Mouse (Mus musculus) stomach, embryonic 14.5 days (tissue): Measurements from ENCODE around the gene Jade1. TPM values are rescaled to one million over a fixed set of nuclear protein-coding genes. Genes with fewer than 3 reads are reported as not detected.

Experiments used
- ATAC-seq: fragments of 200-750 bp; cut with Nextera tagmentation; 2 replicates; pipeline ENCODE4 v1.8.0; 2017; ENCODE audit warnings: low read depth, moderate TSS enrichment; ENCODE audit not compliant: insufficient number of reproducible peaks, insufficient read depth, low FRiP score
- H3K27ac ChIP-seq: fragments of 300-500 bp; sonication (generic); 2 replicates; pipeline ENCODE4 v1.5.1; 2014; ENCODE audit warnings: mild to moderate bottlenecking, low read length, moderate library complexity, mixed read lengths
- H3K27me3 ChIP-seq: fragments of 300-500 bp; sonication (generic); 2 replicates; pipeline ENCODE4 v1.6.1; 2014; ENCODE audit warnings: low read length, control low read depth, mixed read lengths; ENCODE audit not compliant: control insufficient read depth, insufficient read depth
- H3K36me3 ChIP-seq: fragments of 300-500 bp; sonication (generic); 2 replicates; pipeline ENCODE4 v1.6.1; 2014; ENCODE audit warnings: mild to moderate bottlenecking, control low read depth, low read length, moderate library complexity, mixed read lengths; ENCODE audit not compliant: control insufficient read depth, insufficient read depth
- H3K4me1 ChIP-seq: fragments of 300-500 bp; sonication (generic); 2 replicates; pipeline ENCODE4 v1.6.1; 2014; ENCODE audit warnings: low read length, control low read depth, mixed read lengths; ENCODE audit not compliant: control insufficient read depth, insufficient read depth
- H3K4me2 ChIP-seq: fragments of 300-500 bp; sonication (generic); replicated peaks from 2 replicates; pipeline ENCODE4 v1.6.1; 2014; ENCODE audit warnings: low read depth, low read length, control low read depth
- H3K4me3 ChIP-seq: fragments of 300-500 bp; sonication (generic); 2 replicates; pipeline ENCODE4 v1.5.1; 2014; ENCODE audit warnings: low read depth, low read length, control low read depth
- H3K9ac ChIP-seq: fragments of 300-500 bp; sonication (generic); replicated peaks from 2 replicates; pipeline ENCODE4 v1.6.1; 2014; ENCODE audit warnings: low read depth, mild to moderate bottlenecking, control low read depth, low read length, moderate library complexity, mixed read lengths
- H3K9me3 ChIP-seq: fragments of 300-500 bp; sonication (generic); 2 replicates; pipeline ENCODE4 v1.6.1; 2016; ENCODE audit warnings: low read depth, low read length, control low read depth; ENCODE audit not compliant: control insufficient read depth
- WGBS: fragments of 180-500 bp; shearing (Covaris S2); extraction: QIAGEN DNeasy Blood & Tissue Kit; methylation state at CpG from one replicate; pipeline ENCODE4 v1.1.7; 2014; 5-methylcytosine and 5-hydroxymethylcytosine counted together
- polyA plus RNA-seq: library from polyadenylated mRNA; unstranded; fragments of >200 nt; fragmentation: Nextera tagmentation; extraction: Ambion mirVana; gene quantifications from 2 replicates; pipeline ENCODE4 v1.2.1, GENCODE M21; 2014

The Jade1 gene
- polyA plus RNA-seq, 1 experiment from 2014 or later, result 12.1 TPM

- H3K36me3 ChIP-seq, result peaks cover 36% of the 10 kb centered on the region
Observed at GRCm38 (mm10) chr3:41609071-41609470, 53.5 kb downstream of the Jade1 start.

GRCm38 (mm10) chr3:41612211-41612610, 56.7 kb downstream of the Jade1 start:
- Histone ChIP-seq H3K4me3 (no peak overlapping the region), H3K4me1 (no peaks in the 10 kb centered on the region), H3K9ac (no peak overlapping the region), H3K27ac (no peak overlapping the region), H3K4me2 (no peak overlapping the region), H3K36me3 (peaks cover 37% of the 10 kb centered on the region), H3K9me3 (no peaks in the 10 kb centered on the region), H3K27me3 (no peaks in the 10 kb centered on the region)
- no peak for ATAC-seq
- WGBS, result 93% methylated on average over 3 of the region's 3 CpGs

More at GRCm38 (mm10) chr3:41609071-41609470, 53.5 kb downstream of the Jade1 start:
- H3K27me3 ChIP-seq, result no peaks in the 10 kb centered on the region
- no peak overlapping the region for H3K9ac ChIP-seq
- no peak for ATAC-seq
- H3K9me3 ChIP-seq, result no peaks in the 10 kb centered on the region
- no peak overlapping the region for H3K27ac ChIP-seq
- no peaks in the 10 kb centered on the region for H3K4me1 ChIP-seq
- H3K4me2 ChIP-seq, result no peak overlapping the region
- H3K4me3 ChIP-seq, result no peak overlapping the region
- WGBS, result 90% methylated on average over 5 of the region's 5 CpGs

- H3K9ac ChIP-seq, result no peak overlapping the region
- H3K36me3 ChIP-seq, result peaks cover 37% of the 10 kb centered on the region
- H3K27ac ChIP-seq, result no peak overlapping the region
- H3K4me3 ChIP-seq, result no peak overlapping the region
- no peaks in the 10 kb centered on the region for H3K4me1 ChIP-seq
- no peaks in the 10 kb centered on the region for H3K9me3 ChIP-seq
- 88% methylated on average over 9 of the region's 9 CpGs for WGBS
- ATAC-seq, result no peak
- no peaks in the 10 kb centered on the region for H3K27me3 ChIP-seq
- no peak overlapping the region for H3K4me2 ChIP-seq
Observed at GRCm38 (mm10) chr3:41613706-41614105, 58.2 kb downstream of the Jade1 start.

GRCm38 (mm10) chr3:41614230-41614985, 58.9 kb downstream of the Jade1 start:
- H3K27ac ChIP-seq, result no peak overlapping the region
- no peaks in the 10 kb centered on the region for H3K27me3 ChIP-seq
- H3K4me1 ChIP-seq, result no peaks in the 10 kb centered on the region
- WGBS, result 92% methylated on average over 5 of the region's 5 CpGs
- no peaks in the 10 kb centered on the region for H3K9me3 ChIP-seq
- H3K9ac ChIP-seq, result no peak overlapping the region
- no peak overlapping the region for H3K4me2 ChIP-seq
- no peak overlapping the region for H3K4me3 ChIP-seq
- no peak for ATAC-seq
- H3K36me3 ChIP-seq, result peaks cover 33% of the 10 kb centered on the region

- no peaks in the 10 kb centered on the region for H3K9me3 ChIP-seq
- H3K36me3 ChIP-seq, result peaks cover 18% of the 10 kb centered on the region
- H3K4me2 ChIP-seq, result no peak overlapping the region
- H3K4me1 ChIP-seq, result no peaks in the 10 kb centered on the region
- no peak overlapping the region for H3K9ac ChIP-seq
- no peaks in the 10 kb centered on the region for H3K27me3 ChIP-seq
- H3K4me3 ChIP-seq, result no peak overlapping the region
- no peak overlapping the region for H3K27ac ChIP-seq
- 81% methylated on average over 3 of the region's 3 CpGs for WGBS
- ATAC-seq, result no peak
Observed at GRCm38 (mm10) chr3:41618036-41618435, 62.5 kb downstream of the Jade1 start.

- H3K27me3 ChIP-seq, result no peaks in the 10 kb centered on the region
- H3K9me3 ChIP-seq, result no peaks in the 10 kb centered on the region
- WGBS, result 81% methylated on average over 3 of the region's 3 CpGs
- ATAC-seq, result no peak
- H3K36me3 ChIP-seq, result peaks cover 13% of the 10 kb centered on the region
- H3K27ac ChIP-seq, result no peak overlapping the region
- no peaks in the 10 kb centered on the region for H3K4me1 ChIP-seq
- no peak overlapping the region for H3K9ac ChIP-seq
- no peak overlapping the region for H3K4me3 ChIP-seq
- H3K4me2 ChIP-seq, result no peak overlapping the region
Observed at GRCm38 (mm10) chr3:41618488-41618887, 63.0 kb downstream of the Jade1 start.

- Histone ChIP-seq H3K9ac (no peak overlapping the region), H3K27me3 (no peaks in the 10 kb centered on the region), H3K9me3 (no peaks in the 10 kb centered on the region), H3K4me2 (no peak overlapping the region), H3K36me3 (no peaks in the 10 kb centered on the region), H3K4me3 (no peak overlapping the region), H3K27ac (no peak overlapping the region), H3K4me1 (no peaks in the 10 kb centered on the region)
- no peak for ATAC-seq
- 82% methylated on average over 7 of the region's 7 CpGs for WGBS
Observed at GRCm38 (mm10) chr3:41620971-41621370, 65.4 kb downstream of the Jade1 start.

- Histone ChIP-seq H3K27me3 (no peaks in the 10 kb centered on the region), H3K36me3 (peaks cover 3% of the 10 kb centered on the region; the same call in 1 of the 2 replicates), H3K4me3 (no peak overlapping the region), H3K4me1 (no peaks in the 10 kb centered on the region), H3K27ac (no peak overlapping the region), H3K9ac (no peak overlapping the region), H3K4me2 (no peak overlapping the region), H3K9me3 (no peaks in the 10 kb centered on the region)
- 94% methylated on average over 1 of the region's 1 CpGs for WGBS
- ATAC-seq, result no peak
Observed at GRCm38 (mm10) chr3:41655642-41656041, 100.1 kb downstream of the Jade1 start.
